Mouse (Mus musculus) c-Kit-positive CD71-positive TER-119-positive erythroid progenitor cells, embryonic 14.5 days (primary cell): ENCODE measurements at regions not wholly inside any gene's neighbourhood (a gene's known extent, or its start where the extent isn't known, plus 50 kb on each side); places are given as distances from the start of the nearest gene placed in this dataset.
"Not testable (repeated sequence)": the region's sequence is repeated elsewhere in the genome, so short reads cannot be mapped to it uniquely, and the experiment has no call there.

Experiments
- DNase-seq: peaks from one replicate; pipeline ENCODE4 v3.0.0-alpha.2; 2013; ENCODE audit warnings: low spot score

DNA sequence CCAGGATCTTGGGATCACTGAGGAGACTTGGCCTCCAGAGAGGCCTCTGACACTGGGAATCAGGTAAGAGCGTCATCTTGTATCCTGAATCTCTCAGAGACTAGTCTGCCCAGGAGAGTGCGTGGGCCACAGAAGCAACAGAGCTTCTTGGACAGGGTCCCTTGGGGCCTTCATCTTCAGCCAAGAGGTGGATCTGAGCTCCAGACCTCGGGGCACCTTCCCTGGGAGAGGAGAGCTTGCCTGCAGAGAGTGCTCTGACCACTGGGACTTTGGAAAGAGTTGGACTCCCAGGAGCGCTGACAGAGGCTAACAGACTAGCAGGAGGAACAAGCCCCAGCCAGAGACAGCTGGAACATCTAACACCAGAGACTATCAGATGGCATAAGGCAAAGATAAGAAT, 73.9 kb upstream of the Gm15319 start:
- not testable (repeated sequence) for DNase-seq

DNA sequence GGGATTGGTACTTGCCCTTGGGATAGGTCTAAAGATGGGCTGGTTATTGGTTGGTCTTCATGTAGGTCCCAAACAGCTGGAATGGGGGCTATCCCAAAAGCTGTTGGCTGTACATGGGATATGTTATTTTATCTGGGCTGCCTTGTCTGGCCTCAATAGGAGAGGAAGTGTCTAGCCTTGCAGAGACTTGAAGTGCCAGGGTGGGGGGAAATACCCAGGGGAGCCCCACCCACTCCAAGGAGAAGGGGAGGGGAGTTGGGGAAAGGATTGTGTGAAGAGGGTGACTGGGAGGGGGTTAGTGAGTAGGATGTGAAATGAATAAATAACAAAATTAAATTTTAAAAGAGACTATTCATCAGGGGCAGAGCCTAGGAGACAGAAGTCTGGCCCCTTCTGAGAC, 70.2 kb upstream of the Gm15319 start:
- DNase-seq, result not testable (repeated sequence)

- DNase-seq, result not testable (repeated sequence)
Observed at GRCm38 (mm10) chr8:20429469-20429868, 66.5 kb upstream of the Gm15319 start.

- DNase-seq, result peak; percentile 100
Observed at GRCm38 (mm10) chr8:20424903-20425222, 61.9 kb upstream of the Gm15319 start.

DNA sequence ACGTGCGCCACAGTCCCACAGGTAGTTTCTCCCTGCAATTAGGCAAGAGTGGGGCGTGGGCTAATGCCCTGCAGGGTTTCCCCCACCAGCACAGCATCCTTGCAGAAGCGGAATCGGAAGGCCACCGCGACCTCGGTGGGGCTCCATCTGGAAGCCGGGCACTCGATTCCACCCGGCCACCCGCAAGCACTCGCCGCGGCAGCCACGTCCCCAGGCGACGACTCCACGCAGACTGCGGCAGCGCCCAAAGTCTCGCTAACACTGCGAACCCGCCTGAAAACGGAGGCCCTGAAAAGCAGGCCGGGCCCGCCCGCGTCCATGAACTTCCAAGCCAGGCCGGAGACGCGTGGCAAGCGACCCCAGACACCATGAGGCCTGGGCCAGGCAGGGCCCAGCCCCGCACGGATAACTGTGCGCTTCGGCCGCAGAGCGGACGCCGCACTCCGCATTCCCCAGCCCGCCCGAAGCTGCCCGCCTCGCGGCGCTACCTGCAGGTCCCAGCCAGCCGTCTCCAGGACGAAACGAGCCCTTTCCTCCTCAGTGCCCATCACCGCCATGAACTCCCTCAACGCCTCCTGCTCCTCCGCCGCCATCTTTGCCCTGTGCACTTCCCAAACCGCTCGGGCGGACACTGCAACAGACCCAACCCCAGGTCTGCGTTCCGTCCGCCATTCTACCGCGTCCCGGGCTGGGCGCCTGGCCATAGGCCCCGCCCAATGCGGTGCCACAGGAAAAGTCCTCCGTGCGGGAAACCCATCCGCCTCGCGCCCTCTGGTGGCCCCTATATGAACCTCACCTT, 61.3 kb upstream of the Gm15319 start:
- DNase-seq, result not testable (repeated sequence)

- DNase-seq, result not testable (repeated sequence)
Observed at GRCm38 (mm10) chr8:20420807-20421206, 57.8 kb upstream of the Gm15319 start.
